Mouse (Mus musculus): ENCODE results near the gene Itprip. TPM values are rescaled to one million over a fixed set of nuclear protein-coding genes. Genes with fewer than 3 reads are reported as not detected.
A peak's percentile ranks its signal among the peaks of the same experiment; 100 is the strongest.

Itprip gene
- polyA plus RNA-seq, 1 experiment from 2014 or later: 18.7 TPM

- 94% methylated on average over 6 of the region's 6 CpGs for WGBS
- H3K27ac ChIP-seq (ENCODE audit: low read length): no peak overlapping the region
- H3K4me1 ChIP-seq (ENCODE audit: control insufficient read depth, insufficient read depth, low read length): peaks cover 25% of the 10 kb centered on the region
- no peak overlapping the region for H3K4me3 ChIP-seq (replicated peaks; ENCODE audit: low read length)
- no peaks in the 10 kb centered on the region for H3K9me3 ChIP-seq (replicated peaks; ENCODE audit: control insufficient read depth, low read length)
- ATAC-seq (ENCODE audit: insufficient read depth, low FRiP score): no peak
- no peak overlapping the region for H3K4me2 ChIP-seq (ENCODE audit: low read depth, low read length)
- no peaks in the 10 kb centered on the region for H3K27me3 ChIP-seq (ENCODE audit: control insufficient read depth, insufficient read depth, low read length)
- peaks cover 24% of the 10 kb centered on the region for H3K36me3 ChIP-seq (ENCODE audit: control insufficient read depth, insufficient read depth, low read length)
- H3K9ac ChIP-seq (ENCODE audit: low read length): no peak overlapping the region
Observed at GRCm38 (mm10) chr19:47893092-47893491, 26.0 kb downstream of the Itprip start.

GRCm38 (mm10) chr19:47891562-47892312 is 27.4 kb downstream of the Itprip start:
- Histone ChIP-seq H3K9ac (ENCODE audit: low read length) (no peak overlapping the region; the same call in 1 of the 2 replicates), H3K27me3 (ENCODE audit: control insufficient read depth, insufficient read depth, low read length) (no peaks in the 10 kb centered on the region), H3K4me2 (ENCODE audit: low read depth, low read length) (no peak overlapping the region), H3K36me3 (ENCODE audit: control insufficient read depth, insufficient read depth, low read length) (peaks cover 15% of the 10 kb centered on the region), H3K4me1 (ENCODE audit: control insufficient read depth, insufficient read depth, low read length) (peaks cover 27% of the 10 kb centered on the region), H3K4me3 (replicated peaks; ENCODE audit: low read length) (no peak overlapping the region), H3K9me3 (replicated peaks; ENCODE audit: control insufficient read depth, low read length) (no peaks in the 10 kb centered on the region), H3K27ac (ENCODE audit: low read length) (peak overlapping the region; percentile 77)
- peak; percentile 64 for ATAC-seq (ENCODE audit: insufficient read depth, low FRiP score)
- WGBS: 47% methylated on average over 11 of the region's 11 CpGs

DNA sequence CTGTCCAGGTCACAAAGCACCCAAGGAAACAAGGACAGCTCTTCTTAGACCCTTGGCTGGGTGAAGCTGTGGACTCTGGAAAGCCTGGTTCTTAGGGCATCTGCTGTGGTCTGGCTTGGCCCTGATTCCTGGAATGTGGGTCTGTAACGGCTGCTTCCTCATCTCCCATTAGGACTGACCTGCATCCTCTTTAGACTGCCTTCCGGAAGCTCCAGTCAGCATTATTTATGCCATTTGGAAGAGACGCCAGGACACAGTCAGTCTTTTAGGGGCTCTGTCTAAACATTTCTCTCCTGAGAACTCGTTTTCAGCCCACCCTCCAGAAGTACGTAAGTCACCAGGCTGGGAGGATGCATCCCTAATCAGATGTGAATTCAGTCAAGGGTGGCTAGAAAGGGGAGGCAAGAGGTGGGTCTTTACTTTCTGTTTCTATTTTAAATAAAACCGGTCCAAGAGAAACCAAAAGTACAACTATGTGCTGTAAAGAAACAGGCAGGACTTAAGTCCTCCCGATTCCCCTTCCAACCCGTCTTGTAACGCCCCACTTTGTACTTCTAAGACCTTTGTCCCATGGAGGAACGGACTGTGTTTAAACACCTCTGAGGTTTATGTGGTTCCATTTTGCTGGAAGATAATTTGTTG is 28.5 kb downstream of the Itprip start:
- Histone ChIP-seq H3K9me3 (replicated peaks; ENCODE audit: control insufficient read depth, low read length) (no peaks in the 10 kb centered on the region), H3K9ac (ENCODE audit: low read length) (no peak overlapping the region), H3K27me3 (ENCODE audit: control insufficient read depth, insufficient read depth, low read length) (no peaks in the 10 kb centered on the region), H3K4me1 (ENCODE audit: control insufficient read depth, insufficient read depth, low read length) (peaks cover 34% of the 10 kb centered on the region), H3K4me2 (ENCODE audit: low read depth, low read length) (peak overlapping the region; percentile 23), H3K27ac (ENCODE audit: low read length) (peak overlapping the region; percentile 77), H3K4me3 (replicated peaks; ENCODE audit: low read length) (no peak overlapping the region), H3K36me3 (ENCODE audit: control insufficient read depth, insufficient read depth, low read length) (0 out of 2 replicates have a peak, but pooled peaks cover 5% of the 10 kb centered on the region)
- 32% methylated on average over 10 of the region's 10 CpGs for WGBS
- ATAC-seq (ENCODE audit: insufficient read depth, low FRiP score): no peak

- WGBS: 89% methylated on average over 8 of the region's 8 CpGs
- Histone ChIP-seq H3K9me3 (replicated peaks; ENCODE audit: control insufficient read depth, low read length) (no peaks in the 10 kb centered on the region), H3K4me1 (ENCODE audit: control insufficient read depth, insufficient read depth, low read length) (peaks cover 34% of the 10 kb centered on the region), H3K9ac (ENCODE audit: low read length) (no peak overlapping the region), H3K27me3 (ENCODE audit: control insufficient read depth, insufficient read depth, low read length) (no peaks in the 10 kb centered on the region), H3K4me2 (ENCODE audit: low read depth, low read length) (no peak overlapping the region), H3K27ac (ENCODE audit: low read length) (no peak overlapping the region), H3K36me3 (ENCODE audit: control insufficient read depth, insufficient read depth, low read length) (no peaks in the 10 kb centered on the region), H3K4me3 (replicated peaks; ENCODE audit: low read length) (no peak overlapping the region)
- no peak for ATAC-seq (ENCODE audit: insufficient read depth, low FRiP score)
Observed at GRCm38 (mm10) chr19:47888037-47888436, 31.1 kb downstream of the Itprip start.

- WGBS: 88% methylated on average over 10 of the region's 10 CpGs
- H3K4me2 ChIP-seq (ENCODE audit: low read depth, low read length): no peak overlapping the region
- H3K27ac ChIP-seq (ENCODE audit: low read length): no peak overlapping the region
- H3K9me3 ChIP-seq (replicated peaks; ENCODE audit: control insufficient read depth, low read length): no peaks in the 10 kb centered on the region
- H3K9ac ChIP-seq (ENCODE audit: low read length): no peak overlapping the region
- no peaks in the 10 kb centered on the region for H3K36me3 ChIP-seq (ENCODE audit: control insufficient read depth, insufficient read depth, low read length)
- no peak overlapping the region for H3K4me3 ChIP-seq (replicated peaks; ENCODE audit: low read length)
- H3K27me3 ChIP-seq (ENCODE audit: control insufficient read depth, insufficient read depth, low read length): no peaks in the 10 kb centered on the region
- no peak for ATAC-seq (ENCODE audit: insufficient read depth, low FRiP score)
- H3K4me1 ChIP-seq (ENCODE audit: control insufficient read depth, insufficient read depth, low read length): peaks cover 33% of the 10 kb centered on the region
Observed at GRCm38 (mm10) chr19:47887417-47887816, 31.7 kb downstream of the Itprip start.

DNA sequence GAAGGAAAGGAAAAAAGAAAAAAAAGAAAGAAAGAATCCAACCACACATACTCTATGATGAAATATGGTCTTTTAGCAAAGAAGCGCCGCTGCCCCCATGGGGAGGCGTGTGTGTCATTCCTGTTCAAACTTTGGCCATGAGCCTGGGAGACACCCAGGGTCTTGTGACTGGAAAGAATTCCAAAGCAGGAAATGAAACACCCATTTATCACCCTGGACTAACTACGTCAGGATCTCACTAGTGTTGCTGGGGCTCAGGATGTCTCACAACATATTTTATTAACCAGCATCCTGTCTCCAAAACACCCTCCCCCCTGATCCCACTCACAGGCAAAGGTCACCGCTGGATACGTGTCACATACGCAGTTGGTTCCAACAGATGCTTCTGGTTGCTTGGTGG is 32.5 kb downstream of the Itprip start:
- H3K4me3 ChIP-seq (replicated peaks; ENCODE audit: low read length): no peak overlapping the region
- H3K4me2 ChIP-seq (ENCODE audit: low read depth, low read length): no peak overlapping the region
- ATAC-seq (ENCODE audit: insufficient read depth, low FRiP score): peak; percentile 30; the same call in 1 of the 2 replicates
- H3K9me3 ChIP-seq (replicated peaks; ENCODE audit: control insufficient read depth, low read length): no peaks in the 10 kb centered on the region
- H3K27ac ChIP-seq (ENCODE audit: low read length): no peak overlapping the region
- H3K27me3 ChIP-seq (ENCODE audit: control insufficient read depth, insufficient read depth, low read length): no peaks in the 10 kb centered on the region
- H3K9ac ChIP-seq (ENCODE audit: low read length): no peak overlapping the region
- H3K4me1 ChIP-seq (ENCODE audit: control insufficient read depth, insufficient read depth, low read length): peaks cover 25% of the 10 kb centered on the region
- no peaks in the 10 kb centered on the region for H3K36me3 ChIP-seq (ENCODE audit: control insufficient read depth, insufficient read depth, low read length)
- 40% methylated on average over 7 of the region's 7 CpGs for WGBS

GRCm38 (mm10) chr19:47885886-47886285 is 33.2 kb downstream of the Itprip start:
- WGBS: 76% methylated on average over 11 of the region's 11 CpGs
- Histone ChIP-seq H3K9ac (ENCODE audit: low read length) (no peak overlapping the region; the same call in 1 of the 2 replicates), H3K36me3 (ENCODE audit: control insufficient read depth, insufficient read depth, low read length) (no peaks in the 10 kb centered on the region), H3K4me3 (replicated peaks; ENCODE audit: low read length) (no peak overlapping the region), H3K4me1 (ENCODE audit: control insufficient read depth, insufficient read depth, low read length) (peaks cover 18% of the 10 kb centered on the region), H3K27me3 (ENCODE audit: control insufficient read depth, insufficient read depth, low read length) (no peaks in the 10 kb centered on the region), H3K9me3 (replicated peaks; ENCODE audit: control insufficient read depth, low read length) (no peaks in the 10 kb centered on the region), H3K4me2 (ENCODE audit: low read depth, low read length) (no peak overlapping the region), H3K27ac (ENCODE audit: low read length) (no peak overlapping the region)
- no peak for ATAC-seq (ENCODE audit: insufficient read depth, low FRiP score)

- 56% methylated on average over 7 of the region's 7 CpGs for WGBS
- no peaks in the 10 kb centered on the region for H3K36me3 ChIP-seq (ENCODE audit: control insufficient read depth, insufficient read depth, low read length)
- ATAC-seq (ENCODE audit: insufficient read depth, low FRiP score): no peak
- H3K9me3 ChIP-seq (replicated peaks; ENCODE audit: control insufficient read depth, low read length): no peaks in the 10 kb centered on the region
- H3K4me1 ChIP-seq (ENCODE audit: control insufficient read depth, insufficient read depth, low read length): peaks cover 17% of the 10 kb centered on the region
- H3K4me2 ChIP-seq (ENCODE audit: low read depth, low read length): no peak overlapping the region
- no peak overlapping the region for H3K9ac ChIP-seq (ENCODE audit: low read length)
- no peak overlapping the region for H3K27ac ChIP-seq (ENCODE audit: low read length)
- no peak overlapping the region for H3K4me3 ChIP-seq (replicated peaks; ENCODE audit: low read length)
- H3K27me3 ChIP-seq (ENCODE audit: control insufficient read depth, insufficient read depth, low read length): no peaks in the 10 kb centered on the region
Observed at GRCm38 (mm10) chr19:47885191-47885743, 33.8 kb downstream of the Itprip start.

Measured in stomach, embryonic 16.5 days (tissue).